Mouse (Mus musculus) MEL (cell line): Measurements from ENCODE around the gene Gm26992.

Experiments used
- CTCF ChIP-seq, 3 experiments: IDR thresholded peaks in 2 of 3; conservative IDR thresholded peaks in 1 of 3; 2 replicates each; pipeline ENCODE4 v1.5.1; 2011 to 2012; ENCODE audit warnings: low read length in 3 of 3, low read depth in 2 of 3, mild to moderate bottlenecking in 2 of 3, improper control_type of control experiment in 1 of 3, inconsistent platforms in 1 of 3, mixed read lengths in 1 of 3, moderate library complexity in 1 of 3; ENCODE audit not compliant: control insufficient read depth in 1 of 3, insufficient read depth in 1 of 3, poor library complexity in 1 of 3, severe bottlenecking in 1 of 3
- E2F4 ChIP-seq: IDR thresholded peaks from 2 replicates; pipeline ENCODE4 v1.6.1; 2011; ENCODE audit warnings: low read depth, low read length, improper control_type of control experiment, borderline replicate concordance
- HCFC1 ChIP-seq: IDR thresholded peaks from 2 replicates; pipeline ENCODE4 v1.6.1; 2012; ENCODE audit warnings: low read depth, mild to moderate bottlenecking, inconsistent platforms, low read length, improper control_type of control experiment, moderate library complexity
- MAX ChIP-seq: IDR thresholded peaks from 2 replicates; pipeline ENCODE4 v1.6.1; 2011; ENCODE audit warnings: low read length, improper control_type of control experiment
- MEF2A ChIP-seq: IDR thresholded peaks from 2 replicates; pipeline ENCODE4 v1.6.1; 2014; ENCODE audit warnings: low read depth, mild to moderate bottlenecking, inconsistent platforms, low read length, improper control_type of control experiment; ENCODE audit not compliant: poor library complexity, insufficient replicate concordance, severe bottlenecking; ENCODE audit errors: extremely low read depth
- MXI1 ChIP-seq: IDR thresholded peaks from 2 replicates; pipeline ENCODE4 v1.6.1; 2011; ENCODE audit warnings: mild to moderate bottlenecking, low read depth, low read length, improper control_type of control experiment
- POLR2A ChIP-seq, 2 experiments: IDR thresholded peaks; 2 replicates each; pipeline ENCODE4 v1.6.1; 2011 to 2012; ENCODE audit warnings: low read length in 2 of 2, mild to moderate bottlenecking in 2 of 2, control low read depth in 1 of 2, improper control_type of control experiment in 1 of 2, low read depth in 1 of 2, moderate library complexity in 1 of 2; ENCODE audit not compliant: control insufficient read depth in 1 of 2, insufficient read depth in 1 of 2, poor library complexity in 1 of 2
- RAD21 ChIP-seq: IDR thresholded peaks from 2 replicates; pipeline ENCODE4 v1.6.1; 2011; ENCODE audit warnings: mild to moderate bottlenecking, low read depth, low read length, improper control_type of control experiment
- RCOR1 ChIP-seq: IDR thresholded peaks from 2 replicates; pipeline ENCODE4 v1.6.1; 2012; ENCODE audit warnings: low read depth, mild to moderate bottlenecking, inconsistent platforms, low read length, improper control_type of control experiment
- TCF12 ChIP-seq: IDR thresholded peaks from 2 replicates; pipeline ENCODE4 v1.6.1; 2014; ENCODE audit warnings: low read depth, mild to moderate bottlenecking, inconsistent platforms, low read length, improper control_type of control experiment, moderate library complexity
- ZKSCAN1 ChIP-seq: IDR thresholded peaks from 2 replicates; pipeline ENCODE4 v1.6.1; 2012; ENCODE audit warnings: low read depth, mild to moderate bottlenecking, inconsistent platforms, low read length, improper control_type of control experiment, moderate library complexity

DNA sequence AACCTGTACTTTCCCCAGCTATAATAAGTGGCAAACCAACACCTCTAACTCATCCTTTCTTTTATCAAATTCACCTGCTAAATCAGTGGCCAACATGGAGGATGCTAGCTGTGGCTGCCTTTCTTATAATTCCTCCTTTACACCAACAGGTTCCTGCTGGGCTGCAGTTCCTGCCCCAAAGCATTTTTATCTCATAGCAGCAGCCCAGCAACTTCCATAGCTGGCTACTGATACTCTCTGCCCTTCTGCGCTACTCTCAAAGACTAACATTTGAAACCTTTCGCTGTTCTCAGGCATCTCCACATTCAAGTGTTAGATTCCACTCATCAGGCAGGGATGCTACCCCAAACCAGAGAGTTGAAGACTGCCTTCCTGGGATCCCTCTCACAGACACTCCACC lies 97.0 kb downstream of the Gm26992 start:
- TF ChIP-seq MEF2A (no peak), POLR2A (IDR thresholded peaks at IDR 0.05; ENCODE audit: control insufficient read depth in 1 of 2, insufficient read depth in 1 of 2, low read depth in 1 of 2, low read length in 2 of 2, poor library complexity in 1 of 2) (no peak), CTCF (IDR thresholded peaks at IDR 0.05 in 2 of 3, conservative IDR thresholded peaks at IDR 0.05 in 1 of 3; ENCODE audit: control insufficient read depth in 1 of 3, insufficient read depth in 1 of 3, low read depth in 2 of 3, low read length in 3 of 3, poor library complexity in 1 of 3, severe bottlenecking in 1 of 3) (no peak), MAX (no peak), ZKSCAN1 (no peak), HCFC1 (no peak), RAD21 (no peak), TCF12 (no peak), RCOR1 (no peak), E2F4 (no peak), MXI1 (no peak)
